Mouse (Mus musculus): ENCODE measurements around the gene Aspg. TPM values are rescaled to one million over a fixed set of nuclear protein-coding genes. Genes with fewer than 3 reads are reported as not detected.

The Aspg gene
- polyA plus RNA-seq, 1 experiment from 2014 or later, result 0.66 TPM

- Histone ChIP-seq H3K27me3 (peaks cover 59% of the 10 kb centered on the region), H3K4me2 (replicated peaks) (no peak overlapping the region), H3K9me3 (replicated peaks) (no peaks in the 10 kb centered on the region), H3K4me1 (peaks cover 53% of the 10 kb centered on the region), H3K27ac (no peak overlapping the region), H3K36me3 (no peaks in the 10 kb centered on the region; the same call in 1 of the 2 replicates), H3K9ac (no peak overlapping the region), H3K4me3 (no peak overlapping the region)
- no peak for ATAC-seq (ENCODE audit: low FRiP score)
- 52% methylated on average over 6 of the region's 6 CpGs for WGBS
These were observed 50.3 kb downstream of the Aspg start for GRCm38 (mm10) chr12:112156804-112157203.

GRCm38 (mm10) chr12:112158246-112158645, 51.8 kb downstream of the Aspg start:
- H3K9me3 ChIP-seq (replicated peaks), result no peaks in the 10 kb centered on the region
- H3K9ac ChIP-seq, result no peak overlapping the region
- H3K4me2 ChIP-seq (replicated peaks), result no peak overlapping the region
- 70% methylated on average over 8 of the region's 8 CpGs for WGBS
- H3K36me3 ChIP-seq, result no peaks in the 10 kb centered on the region; the same call in 1 of the 2 replicates
- H3K27ac ChIP-seq, result no peak overlapping the region
- peaks cover 60% of the 10 kb centered on the region for H3K4me1 ChIP-seq
- peaks cover 53% of the 10 kb centered on the region for H3K27me3 ChIP-seq
- no peak for ATAC-seq (ENCODE audit: low FRiP score)
- no peak overlapping the region for H3K4me3 ChIP-seq

- H3K9ac ChIP-seq, result no peak overlapping the region
- peaks cover 48% of the 10 kb centered on the region for H3K27me3 ChIP-seq
- no peak overlapping the region for H3K4me2 ChIP-seq (replicated peaks)
- no peak overlapping the region for H3K4me3 ChIP-seq
- H3K9me3 ChIP-seq (replicated peaks), result no peaks in the 10 kb centered on the region
- no peaks in the 10 kb centered on the region; the same call in 1 of the 2 replicates for H3K36me3 ChIP-seq
- H3K27ac ChIP-seq, result no peak overlapping the region
- peaks cover 60% of the 10 kb centered on the region for H3K4me1 ChIP-seq
- ATAC-seq (ENCODE audit: low FRiP score), result no peak
These were observed 52.3 kb downstream of the Aspg start for GRCm38 (mm10) chr12:112158784-112159183.

- H3K36me3 ChIP-seq, result no peaks in the 10 kb centered on the region
- H3K27ac ChIP-seq, result peak overlapping the region; percentile 76
- peaks cover 62% of the 10 kb centered on the region for H3K4me1 ChIP-seq
- H3K4me2 ChIP-seq (replicated peaks), result no peak overlapping the region; the same call in 1 of the 2 replicates
- WGBS, result 21% methylated on average over 16 of the region's 16 CpGs
- ATAC-seq (ENCODE audit: low FRiP score), result peak; percentile 82
- no peak overlapping the region for H3K4me3 ChIP-seq
- H3K27me3 ChIP-seq, result peaks cover 25% of the 10 kb centered on the region
- H3K9me3 ChIP-seq (replicated peaks), result no peaks in the 10 kb centered on the region
- H3K9ac ChIP-seq, result peak overlapping the region; percentile 24; the same call in 1 of the 2 replicates
These were observed 57.7 kb downstream of the Aspg start for GRCm38 (mm10) chr12:112163981-112164839.

GRCm38 (mm10) chr12:112164840-112165219, 58.4 kb downstream of the Aspg start:
- no peaks in the 10 kb centered on the region for H3K36me3 ChIP-seq
- no peak overlapping the region for H3K4me3 ChIP-seq
- H3K9ac ChIP-seq, result no peak overlapping the region
- H3K27ac ChIP-seq, result peak overlapping the region; percentile 76
- no peaks in the 10 kb centered on the region for H3K9me3 ChIP-seq (replicated peaks)
- ATAC-seq (ENCODE audit: low FRiP score), result no peak
- H3K4me1 ChIP-seq, result peaks cover 68% of the 10 kb centered on the region
- 71% methylated on average over 6 of the region's 6 CpGs for WGBS
- peaks cover 20% of the 10 kb centered on the region for H3K27me3 ChIP-seq
- H3K4me2 ChIP-seq (replicated peaks), result no peak overlapping the region; the same call in 1 of the 2 replicates

- WGBS, result 63% methylated on average over 5 of the region's 5 CpGs
- peaks cover 5% of the 10 kb centered on the region; the same call in 1 of the 2 replicates for H3K36me3 ChIP-seq
- H3K9me3 ChIP-seq (replicated peaks), result no peaks in the 10 kb centered on the region
- H3K9ac ChIP-seq, result no peak overlapping the region
- H3K4me1 ChIP-seq, result peaks cover 64% of the 10 kb centered on the region
- H3K27me3 ChIP-seq, result 0 out of 2 replicates have a peak, but pooled peaks cover 4% of the 10 kb centered on the region
- no peak overlapping the region for H3K27ac ChIP-seq
- no peak for ATAC-seq (ENCODE audit: low FRiP score)
- no peak overlapping the region for H3K4me3 ChIP-seq
- no peak overlapping the region for H3K4me2 ChIP-seq (replicated peaks)
These were observed 62.8 kb downstream of the Aspg start for GRCm38 (mm10) chr12:112169240-112169639.

- Histone ChIP-seq H3K36me3 (peaks cover 17% of the 10 kb centered on the region), H3K27ac (peak overlapping the region; percentile 83)
- ATAC-seq (ENCODE audit: low FRiP score), result 0 out of 2 replicates have a peak, but pooled peaks have one; percentile 39
These were observed 64.4 kb downstream of the Aspg start for GRCm38 (mm10) chr12:112170671-112171574.

GRCm38 (mm10) chr12:112171657-112172056, 65.2 kb downstream of the Aspg start:
- H3K4me2 ChIP-seq (replicated peaks), result peak overlapping the region; percentile 34; the same call in 1 of the 2 replicates

More at GRCm38 (mm10) chr12:112170671-112171574, 64.4 kb downstream of the Aspg start:
- H3K27me3 ChIP-seq, result 0 out of 2 replicates have a peak, but pooled peaks cover 6% of the 10 kb centered on the region
- peak overlapping the region; percentile 34 for H3K4me2 ChIP-seq (replicated peaks)
- H3K4me1 ChIP-seq, result peaks cover 51% of the 10 kb centered on the region
- no peak overlapping the region for H3K4me3 ChIP-seq
- peak overlapping the region; percentile 4; the same call in 1 of the 2 replicates for H3K9ac ChIP-seq
- H3K9me3 ChIP-seq (replicated peaks), result no peaks in the 10 kb centered on the region
- WGBS, result 17% methylated on average over 20 of the region's 20 CpGs

GRCm38 (mm10) chr12:112172214-112172613, 65.7 kb downstream of the Aspg start:
- no peak overlapping the region for H3K9ac ChIP-seq
- 0 out of 2 replicates have a peak, but pooled peaks cover 6% of the 10 kb centered on the region for H3K27me3 ChIP-seq
- peaks cover 23% of the 10 kb centered on the region for H3K36me3 ChIP-seq
- no peaks in the 10 kb centered on the region for H3K9me3 ChIP-seq (replicated peaks)
- H3K4me2 ChIP-seq (replicated peaks), result no peak overlapping the region
- WGBS, result 57% methylated on average over 8 of the region's 8 CpGs
- no peak overlapping the region for H3K4me3 ChIP-seq
- peaks cover 47% of the 10 kb centered on the region for H3K4me1 ChIP-seq
- no peak overlapping the region for H3K27ac ChIP-seq
- ATAC-seq (ENCODE audit: low FRiP score), result no peak

More at GRCm38 (mm10) chr12:112171657-112172056, 65.2 kb downstream of the Aspg start:
- Histone ChIP-seq H3K36me3 (peaks cover 23% of the 10 kb centered on the region), H3K9me3 (replicated peaks) (no peaks in the 10 kb centered on the region), H3K9ac (peak overlapping the region; percentile 4; the same call in 1 of the 2 replicates), H3K4me1 (peaks cover 49% of the 10 kb centered on the region), H3K27ac (peak overlapping the region; percentile 83), H3K27me3 (0 out of 2 replicates have a peak, but pooled peaks cover 6% of the 10 kb centered on the region), H3K4me3 (no peak overlapping the region)
- ATAC-seq (ENCODE audit: low FRiP score), result 0 out of 2 replicates have a peak, but pooled peaks have one; percentile 20
- 85% methylated on average over 1 of the region's 1 CpGs for WGBS

Measured in hindbrain, embryonic 12.5 days (tissue).